Mouse (Mus musculus): ENCODE measurements around the gene Cyp2d22. TPM values are rescaled to one million over a fixed set of nuclear protein-coding genes. Genes with fewer than 3 reads are reported as not detected.

Gene Cyp2d22
- polyA plus RNA-seq, 1 experiment from 2014 or later, result 5.5 TPM

DNA sequence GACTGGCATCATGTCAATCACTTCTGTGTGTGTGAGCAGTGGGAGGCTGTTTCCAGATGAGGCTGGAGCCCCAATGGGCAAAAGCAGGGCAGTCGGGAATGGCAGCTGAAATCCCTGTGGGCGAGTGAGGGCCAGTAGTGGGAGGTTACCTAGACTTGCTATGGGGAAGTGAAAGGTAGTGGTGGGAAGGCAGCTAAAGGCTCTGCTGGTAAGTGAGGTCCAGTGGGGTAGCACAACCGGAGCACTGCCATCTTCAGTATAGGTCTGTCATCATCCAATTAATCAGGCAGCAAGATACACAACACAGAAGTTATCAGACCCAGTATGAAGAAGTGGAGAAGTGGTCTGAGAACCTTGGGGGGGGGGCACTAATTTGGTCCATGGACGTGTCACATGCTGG is 27.5 kb upstream of the Cyp2d22 start:
- H3K4me1 ChIP-seq (replicated peaks; ENCODE audit: control insufficient read depth, insufficient read depth), result no peaks in the 10 kb centered on the region
- DNase-seq (ENCODE audit: low spot score) (no peak), ATAC-seq (ENCODE audit: low FRiP score, low TSS enrichment) (no peak)
- no peak for TF ChIP-seq CTCF (IDR thresholded peaks at IDR 0.05; ENCODE audit: low read depth)
- TF ChIP-seq EP300 (optimal IDR thresholded peaks at IDR 0.05), result no peak
- no peaks in the 10 kb centered on the region for H3K36me3 ChIP-seq (ENCODE audit: control insufficient read depth, insufficient read depth, low read length)
- H3K27me3 ChIP-seq (ENCODE audit: control insufficient read depth, insufficient read depth, low read length), result no peaks in the 10 kb centered on the region
- WGBS, result 80% methylated on average over 4 of the region's 4 CpGs
- no peak overlapping the region for H3K4me2 ChIP-seq (replicated peaks; ENCODE audit: low read depth)
- no peak overlapping the region for H3K4me3 ChIP-seq (ENCODE audit: low read depth, low read length)
- H3K27ac ChIP-seq (replicated peaks), result no peak overlapping the region
- H3K9ac ChIP-seq (ENCODE audit: low read length), result no peak overlapping the region
- no peaks in the 10 kb centered on the region for H3K9me3 ChIP-seq (ENCODE audit: control insufficient read depth, low read length)

DNA sequence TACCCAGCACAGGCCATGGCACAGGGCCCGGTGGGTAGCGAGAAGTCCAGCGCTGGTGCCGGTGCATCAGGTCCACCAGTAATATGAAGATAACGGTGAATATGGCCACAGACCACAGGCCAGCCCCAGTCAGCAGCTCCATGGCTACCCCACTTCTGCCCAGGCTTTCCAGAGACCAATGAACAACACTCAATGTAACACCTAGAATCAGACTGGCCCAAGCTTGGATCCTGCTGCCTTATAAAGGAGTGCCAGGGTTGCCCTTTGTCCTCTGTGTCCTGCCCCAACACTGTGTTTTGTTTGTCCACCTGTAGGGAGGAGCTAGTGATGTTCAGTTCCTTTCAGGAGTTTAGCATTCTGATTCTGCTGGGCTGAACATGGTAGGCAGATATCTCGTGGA is 26.9 kb upstream of the Cyp2d22 start, which contains the start of gene Cyp2d10:
TSS of gene Cyp2d10 (minus strand) at position 215 of the 400 bp plus-strand sequence.
- DNase-seq (ENCODE audit: low spot score), result peak; percentile 27
- H3K27me3 ChIP-seq (ENCODE audit: control insufficient read depth, insufficient read depth, low read length), result no peaks in the 10 kb centered on the region
- WGBS, result 89% methylated on average over 6 of the region's 6 CpGs
- H3K9me3 ChIP-seq (ENCODE audit: control insufficient read depth, low read length), result no peaks in the 10 kb centered on the region
- H3K4me3 ChIP-seq (ENCODE audit: low read depth, low read length), result no peak within 1 kb of the TSS
- H3K9ac ChIP-seq (ENCODE audit: low read length), result no peak within 1 kb of the TSS
- TF ChIP-seq EP300 (optimal IDR thresholded peaks at IDR 0.05) (no peak), CTCF (IDR thresholded peaks at IDR 0.05; ENCODE audit: low read depth) (no peak)
- H3K27ac ChIP-seq (replicated peaks), result no peak within 1 kb of the TSS
- no peaks in the 10 kb centered on the region for H3K4me1 ChIP-seq (replicated peaks; ENCODE audit: control insufficient read depth, insufficient read depth)
- no peak within 1 kb of the TSS for H3K4me2 ChIP-seq (replicated peaks; ENCODE audit: low read depth)
- no peaks in the 10 kb centered on the region for H3K36me3 ChIP-seq (ENCODE audit: control insufficient read depth, insufficient read depth, low read length)
- ATAC-seq (ENCODE audit: low FRiP score, low TSS enrichment), result peak; percentile 65

DNA sequence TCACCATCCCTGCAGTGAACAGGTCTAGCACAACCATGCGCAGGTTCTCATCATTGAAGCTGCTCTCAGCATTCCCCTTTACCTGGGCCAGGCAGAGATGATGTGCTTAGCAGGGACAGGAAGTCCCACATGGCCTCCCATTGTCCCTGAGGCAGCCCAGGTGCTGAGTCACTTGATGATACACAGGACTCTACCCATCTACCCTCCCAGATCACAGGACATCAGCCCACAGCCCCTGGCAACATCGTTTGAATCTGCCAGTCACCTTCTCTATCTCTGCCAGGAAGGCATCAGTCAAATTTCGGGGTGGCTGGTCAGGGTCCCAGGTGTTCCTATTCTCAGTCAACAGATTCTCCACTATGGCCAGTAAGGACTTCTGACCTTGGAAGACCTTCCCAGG is 24.1 kb upstream of the Cyp2d22 start:
- no peak overlapping the region for H3K27ac ChIP-seq (replicated peaks)
- WGBS, result 87% methylated on average over 3 of the region's 3 CpGs
- H3K27me3 ChIP-seq (ENCODE audit: control insufficient read depth, insufficient read depth, low read length), result no peaks in the 10 kb centered on the region
- H3K36me3 ChIP-seq (ENCODE audit: control insufficient read depth, insufficient read depth, low read length), result no peaks in the 10 kb centered on the region
- ATAC-seq (ENCODE audit: low FRiP score, low TSS enrichment) (no peak), DNase-seq (ENCODE audit: low spot score) (no peak)
- no peak overlapping the region for H3K9ac ChIP-seq (ENCODE audit: low read length)
- TF ChIP-seq EP300 (optimal IDR thresholded peaks at IDR 0.05), result no peak
- no peak for TF ChIP-seq CTCF (IDR thresholded peaks at IDR 0.05; ENCODE audit: low read depth)
- H3K9me3 ChIP-seq (ENCODE audit: control insufficient read depth, low read length), result no peaks in the 10 kb centered on the region
- H3K4me2 ChIP-seq (replicated peaks; ENCODE audit: low read depth), result no peak overlapping the region
- no peaks in the 10 kb centered on the region for H3K4me1 ChIP-seq (replicated peaks; ENCODE audit: control insufficient read depth, insufficient read depth)
- no peak overlapping the region for H3K4me3 ChIP-seq (ENCODE audit: low read depth, low read length)

DNA sequence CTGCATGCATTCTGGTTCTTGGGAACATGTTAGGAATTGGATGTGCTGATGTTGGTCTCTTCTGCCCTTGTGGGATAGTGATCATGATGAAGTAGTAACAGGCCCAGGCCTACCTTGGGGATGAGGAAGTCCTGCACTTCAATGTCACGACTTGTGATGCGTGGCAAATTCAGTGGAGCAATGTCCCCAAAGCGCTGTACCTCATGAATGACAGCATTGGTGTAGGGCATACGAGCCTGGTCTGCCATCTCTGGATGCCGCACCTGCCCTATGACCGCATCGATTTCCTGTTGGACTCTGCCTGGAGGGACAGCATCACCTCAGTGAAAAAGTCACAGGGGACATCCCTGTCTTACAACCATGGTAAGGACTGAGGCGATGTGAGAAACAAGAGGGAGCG is 23.5 kb upstream of the Cyp2d22 start:
- WGBS, result 89% methylated on average over 9 of the region's 9 CpGs
- no peak overlapping the region for H3K4me2 ChIP-seq (replicated peaks; ENCODE audit: low read depth)
- no peak for DNase-seq (ENCODE audit: low spot score)
- H3K4me3 ChIP-seq (ENCODE audit: low read depth, low read length), result no peak overlapping the region
- H3K4me1 ChIP-seq (replicated peaks; ENCODE audit: control insufficient read depth, insufficient read depth), result no peaks in the 10 kb centered on the region
- no peak overlapping the region for H3K27ac ChIP-seq (replicated peaks)
- no peak for ATAC-seq (ENCODE audit: low FRiP score, low TSS enrichment)
- H3K27me3 ChIP-seq (ENCODE audit: control insufficient read depth, insufficient read depth, low read length), result no peaks in the 10 kb centered on the region
- no peak for TF ChIP-seq EP300 (optimal IDR thresholded peaks at IDR 0.05)
- TF ChIP-seq CTCF (IDR thresholded peaks at IDR 0.05; ENCODE audit: low read depth), result no peak
- H3K36me3 ChIP-seq (ENCODE audit: control insufficient read depth, insufficient read depth, low read length), result no peaks in the 10 kb centered on the region
- H3K9me3 ChIP-seq (ENCODE audit: control insufficient read depth, low read length), result no peaks in the 10 kb centered on the region
- no peak overlapping the region for H3K9ac ChIP-seq (ENCODE audit: low read length)

DNA sequence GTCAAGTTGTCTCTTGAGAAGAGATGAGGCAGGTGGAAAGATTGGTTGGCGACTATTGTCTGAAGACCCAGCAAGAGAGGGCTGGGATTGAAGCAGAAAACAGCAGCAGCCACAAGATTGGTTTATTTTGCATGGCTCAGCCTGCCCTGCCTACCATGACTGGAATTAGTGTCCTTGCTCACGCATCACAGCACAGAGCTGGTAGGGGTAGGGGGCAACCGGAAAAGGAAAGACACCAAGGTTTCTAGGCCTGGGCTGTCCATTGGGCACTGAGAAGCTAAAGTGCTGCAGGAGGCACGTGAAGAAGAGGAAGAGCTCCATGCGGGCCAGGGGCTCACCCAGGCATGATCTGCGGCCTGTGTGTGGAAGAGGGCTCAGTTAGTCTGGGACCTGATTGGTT is 22.7 kb upstream of the Cyp2d22 start:
- WGBS, result 86% methylated on average over 6 of the region's 6 CpGs
- no peak for DNase-seq (ENCODE audit: low spot score)
- Histone ChIP-seq H3K9me3 (ENCODE audit: control insufficient read depth, low read length) (no peaks in the 10 kb centered on the region), H3K4me3 (ENCODE audit: low read depth, low read length) (no peak overlapping the region), H3K9ac (ENCODE audit: low read length) (no peak overlapping the region), H3K27me3 (ENCODE audit: control insufficient read depth, insufficient read depth, low read length) (no peaks in the 10 kb centered on the region), H3K4me1 (replicated peaks; ENCODE audit: control insufficient read depth, insufficient read depth) (no peaks in the 10 kb centered on the region), H3K27ac (replicated peaks) (no peak overlapping the region), H3K4me2 (replicated peaks; ENCODE audit: low read depth) (no peak overlapping the region), H3K36me3 (ENCODE audit: control insufficient read depth, insufficient read depth, low read length) (no peaks in the 10 kb centered on the region)
- TF ChIP-seq CTCF (IDR thresholded peaks at IDR 0.05; ENCODE audit: low read depth), result no peak
- TF ChIP-seq EP300 (optimal IDR thresholded peaks at IDR 0.05), result no peak
- no peak for ATAC-seq (ENCODE audit: low FRiP score, low TSS enrichment)

DNA sequence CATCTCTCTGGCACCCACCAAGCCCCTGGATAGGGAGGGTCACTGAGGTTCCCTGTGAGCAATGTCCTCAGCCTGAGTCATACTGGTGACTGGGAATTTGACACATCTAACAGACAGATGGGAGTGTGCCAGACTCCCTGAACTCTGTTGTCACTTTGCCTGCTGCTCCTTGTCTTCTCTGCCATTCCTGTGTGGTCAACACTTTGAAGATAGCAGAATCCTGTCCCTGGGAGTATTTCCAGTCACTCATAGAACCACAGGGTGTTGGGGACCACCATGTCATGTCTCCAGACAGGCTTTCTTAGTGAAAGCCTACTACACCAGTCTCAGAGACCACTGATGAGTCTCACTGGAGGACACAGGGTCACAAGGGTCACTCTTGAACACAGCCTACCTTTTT is 22.0 kb upstream of the Cyp2d22 start:
- no peak overlapping the region for H3K4me2 ChIP-seq (replicated peaks; ENCODE audit: low read depth)
- ATAC-seq (ENCODE audit: low FRiP score, low TSS enrichment) (no peak), DNase-seq (ENCODE audit: low spot score) (no peak)

More for the DNA sequence above, 22.0 kb upstream of the Cyp2d22 start:
- no peak overlapping the region for H3K4me3 ChIP-seq (ENCODE audit: low read depth, low read length)
- no peak overlapping the region for H3K27ac ChIP-seq (replicated peaks)
- no peaks in the 10 kb centered on the region for H3K9me3 ChIP-seq (ENCODE audit: control insufficient read depth, low read length)
- TF ChIP-seq CTCF (IDR thresholded peaks at IDR 0.05; ENCODE audit: low read depth) (no peak), EP300 (optimal IDR thresholded peaks at IDR 0.05) (no peak)
- H3K4me1 ChIP-seq (replicated peaks; ENCODE audit: control insufficient read depth, insufficient read depth), result no peaks in the 10 kb centered on the region
- H3K27me3 ChIP-seq (ENCODE audit: control insufficient read depth, insufficient read depth, low read length), result no peaks in the 10 kb centered on the region
- no peaks in the 10 kb centered on the region for H3K36me3 ChIP-seq (ENCODE audit: control insufficient read depth, insufficient read depth, low read length)
- H3K9ac ChIP-seq (ENCODE audit: low read length), result no peak overlapping the region
